Mouse (Mus musculus): Measurements from ENCODE around the gene Gm6583.

Gene Gm6583

GRCm38 (mm10) chr5:112355910-112356309 is at the start of gene Gm6583:
Gene Gm6583, minus strand, starts transcription at chr5:112356033.
- no peak for DNase-seq (ENCODE audit: low read depth, low spot score)

GRCm38 (mm10) chr5:112402437-112402836 is 46.6 kb upstream of the Gm6583 start:
- DNase-seq (ENCODE audit: low read depth, low spot score) = no peak

GRCm38 (mm10) chr5:112399284-112399683 is 43.5 kb upstream of the Gm6583 start:
- no peak for DNase-seq (ENCODE audit: low read depth, low spot score)

GRCm38 (mm10) chr5:112396066-112396465 is 40.2 kb upstream of the Gm6583 start:
- no peak for DNase-seq (ENCODE audit: low read depth, low spot score)

DNA sequence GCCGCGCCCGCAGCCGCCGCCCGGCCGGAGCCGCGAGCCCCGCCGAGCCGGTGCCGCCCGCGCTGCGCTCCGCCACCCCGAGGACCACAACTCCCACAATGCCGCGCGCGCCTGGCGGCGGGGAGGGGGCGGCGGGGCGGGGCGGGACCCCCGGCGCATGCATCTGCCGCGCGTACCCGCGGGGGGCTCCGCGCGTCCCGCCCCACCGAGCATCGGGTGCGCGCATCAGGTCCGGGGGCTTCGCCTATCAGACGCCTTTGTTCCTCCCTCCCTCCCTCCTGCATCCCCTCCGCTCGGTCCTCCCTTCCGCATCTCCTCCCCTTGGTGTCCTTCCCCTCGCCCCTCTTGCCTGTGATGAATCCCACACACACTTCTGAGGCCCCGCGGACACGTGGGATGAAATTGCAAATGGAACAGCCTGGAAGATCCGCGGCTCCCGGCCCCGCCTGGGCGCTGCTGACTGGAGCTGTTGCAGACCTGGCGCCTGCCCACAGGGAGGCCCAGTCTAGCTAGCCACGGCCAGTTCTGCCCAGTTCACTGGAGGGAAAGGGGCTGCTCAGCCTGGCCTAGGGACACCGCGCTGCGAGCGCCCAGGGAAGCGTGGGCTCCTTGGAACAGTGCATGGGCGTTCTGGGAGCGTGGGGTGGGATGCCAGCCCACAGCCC is 39.1 kb upstream of the Gm6583 start, which contains the start of gene Asphd2:
Gene Asphd2 (minus strand): TSS at position 88 of the 665 bp plus-strand sequence.
- no peak for DNase-seq (ENCODE audit: low read depth, low spot score)

GRCm38 (mm10) chr5:112394415-112394763 is 38.6 kb upstream of the Gm6583 start:
- DNase-seq (ENCODE audit: low read depth, low spot score) = no peak

DNA sequence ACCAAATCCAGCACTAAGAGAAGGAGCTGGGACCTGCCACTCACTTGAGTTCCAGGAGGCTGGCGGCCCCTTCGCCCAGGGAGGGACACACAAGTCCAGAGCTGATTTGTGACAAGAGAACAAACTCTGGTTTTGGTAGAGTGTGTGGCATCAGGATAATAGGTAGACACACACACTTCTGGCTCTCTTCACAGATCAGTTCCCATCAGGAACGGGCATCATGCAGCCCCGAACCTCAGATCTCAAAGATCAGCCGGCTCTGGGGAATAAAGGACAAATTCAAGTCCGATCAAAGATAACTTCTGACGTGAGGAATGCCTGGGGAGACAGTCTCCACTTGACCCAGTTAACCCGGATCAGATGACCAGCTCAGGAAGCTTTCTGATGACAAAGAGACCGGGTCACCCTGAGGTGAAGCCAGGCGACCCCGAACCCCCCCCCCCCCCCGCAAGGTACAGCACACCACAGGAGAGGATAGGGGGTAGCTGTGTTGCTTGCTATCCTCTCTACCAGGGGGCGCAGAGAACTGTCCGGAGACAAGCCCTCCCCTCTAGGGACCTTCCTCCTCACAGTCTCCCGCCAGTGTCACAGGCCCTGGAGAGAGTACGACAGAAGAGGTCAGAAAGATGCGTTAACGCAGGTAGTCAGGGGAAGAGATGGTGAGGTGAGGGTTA is 38.0 kb upstream of the Gm6583 start:
- no peak for DNase-seq (ENCODE audit: low read depth, low spot score)

- DNase-seq (ENCODE audit: low read depth, low spot score) = peak; percentile 38
Measured at GRCm38 (mm10) chr5:112391676-112392323, 36.0 kb upstream of the Gm6583 start.

GRCm38 (mm10) chr5:112391002-112391401 is 35.2 kb upstream of the Gm6583 start:
- peak; percentile 18 for DNase-seq (ENCODE audit: low read depth, low spot score)

- no peak for DNase-seq (ENCODE audit: low read depth, low spot score)
Measured at GRCm38 (mm10) chr5:112389352-112389751, 33.5 kb upstream of the Gm6583 start.

DNA sequence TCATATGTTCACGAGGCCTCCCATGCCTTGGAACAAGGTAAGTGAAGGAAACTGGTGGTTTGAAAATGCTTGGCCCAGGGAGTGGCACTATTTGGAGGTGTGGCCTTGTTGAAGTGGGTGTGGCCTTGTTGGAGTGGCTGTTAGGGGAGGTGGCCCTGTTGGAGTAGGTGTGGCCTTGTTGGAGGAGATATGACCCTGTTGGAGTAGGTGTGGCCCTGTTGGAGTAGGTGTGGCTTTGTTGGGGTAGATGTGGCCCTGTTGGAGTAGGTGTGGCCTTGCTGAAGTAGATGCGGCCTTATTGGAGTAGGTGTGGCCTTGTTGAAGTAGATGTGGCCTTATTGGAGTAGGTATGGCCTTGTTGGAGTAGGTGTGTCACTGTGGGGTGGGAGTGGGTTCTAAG is 30.1 kb upstream of the Gm6583 start:
- DNase-seq (ENCODE audit: low read depth, low spot score) = peak; percentile 46

GRCm38 (mm10) chr5:112384805-112385472 is 29.1 kb upstream of the Gm6583 start:
- DNase-seq (ENCODE audit: low read depth, low spot score) = peak; percentile 66

DNA sequence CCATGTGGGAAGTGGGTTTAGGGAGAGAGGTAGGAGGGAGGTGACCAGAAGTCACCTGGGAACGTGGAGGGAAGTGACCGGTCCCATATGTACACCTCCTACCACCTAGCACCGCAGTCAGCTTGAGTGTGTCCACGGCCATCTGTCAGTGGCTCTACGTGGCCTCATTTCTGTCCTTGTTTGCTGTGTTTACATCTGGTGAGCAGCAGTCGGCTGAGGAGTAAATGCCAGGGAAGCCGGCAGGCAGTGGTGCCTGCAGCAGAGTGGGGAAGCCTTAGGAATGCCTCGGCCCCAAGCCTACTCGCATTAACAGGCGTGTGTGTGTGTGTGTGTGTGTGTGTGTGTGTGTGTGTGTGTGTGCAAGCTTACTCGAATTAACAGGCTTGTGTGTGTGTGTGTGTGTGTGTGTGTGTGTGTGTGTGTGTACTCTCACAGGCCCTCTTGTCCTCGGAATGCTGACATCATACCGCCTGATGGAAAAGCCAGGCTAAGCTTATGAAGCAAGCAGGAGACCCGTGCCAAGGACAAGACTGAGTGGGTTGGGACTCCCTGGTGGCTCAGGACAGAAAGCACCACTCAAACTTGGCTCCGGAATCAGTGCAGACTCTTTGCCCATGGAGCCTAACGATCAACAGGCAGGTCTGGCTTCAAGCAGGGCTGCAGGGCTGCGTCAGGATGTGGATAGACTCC is 27.0 kb upstream of the Gm6583 start:
- DNase-seq (ENCODE audit: low read depth, low spot score) = no peak

GRCm38 (mm10) chr5:112382042-112382441 is 26.2 kb upstream of the Gm6583 start:
- DNase-seq (ENCODE audit: low read depth, low spot score) = no peak

DNA sequence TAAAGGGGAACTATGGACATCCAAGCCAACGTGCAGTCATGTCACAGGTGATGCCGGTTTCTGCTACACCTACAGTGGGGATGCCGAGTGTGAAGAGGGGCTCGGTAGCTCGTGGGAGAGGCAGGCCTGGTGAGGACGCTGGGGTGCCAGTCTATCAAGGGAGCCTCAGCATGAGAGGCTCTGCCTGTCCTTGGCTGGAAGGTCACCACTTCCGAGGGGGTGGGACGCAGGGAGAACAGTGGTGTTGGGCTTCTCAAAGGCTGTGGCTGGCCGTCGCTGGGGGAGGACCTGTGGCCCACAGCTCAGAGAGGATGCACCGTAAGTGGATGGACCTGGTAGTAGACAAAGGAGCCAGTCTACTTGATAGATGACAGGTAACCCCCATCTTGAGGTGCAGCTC is 25.3 kb upstream of the Gm6583 start:
- DNase-seq (ENCODE audit: low read depth, low spot score) = no peak

GRCm38 (mm10) chr5:112378716-112379115 is 22.9 kb upstream of the Gm6583 start:
- no peak for DNase-seq (ENCODE audit: low read depth, low spot score)

GRCm38 (mm10) chr5:112377380-112377779 is 21.5 kb upstream of the Gm6583 start:
- no peak for DNase-seq (ENCODE audit: low read depth, low spot score)

DNA sequence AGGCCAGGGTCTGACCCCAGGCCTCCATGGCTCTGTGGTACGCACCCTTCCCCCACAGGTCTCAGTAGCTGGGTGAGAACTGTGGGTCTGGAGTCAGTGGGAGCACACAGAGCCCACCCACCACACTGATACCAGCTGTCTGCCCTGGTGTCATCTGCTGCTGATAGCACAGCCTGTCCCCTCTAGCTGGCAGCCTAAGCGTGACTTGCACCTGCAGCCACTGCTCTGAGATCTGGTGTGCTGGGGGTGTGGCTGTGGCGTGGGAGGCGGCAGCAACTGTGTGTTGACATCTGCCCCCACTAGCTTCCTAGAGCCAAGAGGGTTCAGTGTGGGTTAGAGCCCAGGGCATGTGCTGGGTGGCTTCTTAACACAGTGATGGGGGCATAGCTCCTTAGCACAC is 20.3 kb upstream of the Gm6583 start:
- DNase-seq (ENCODE audit: low read depth, low spot score) = no peak

- DNase-seq (ENCODE audit: low read depth, low spot score) = no peak
Measured at GRCm38 (mm10) chr5:112371933-112372332, 16.1 kb upstream of the Gm6583 start.

- no peak for DNase-seq (ENCODE audit: low read depth, low spot score)
Measured at GRCm38 (mm10) chr5:112370236-112370813, 14.5 kb upstream of the Gm6583 start.

GRCm38 (mm10) chr5:112369326-112369725 is 13.5 kb upstream of the Gm6583 start:
- DNase-seq (ENCODE audit: low read depth, low spot score) = no peak
